Mouse (Mus musculus) adrenal gland, postnatal 25 days (tissue): ENCODE data around the gene Klhl26. TPM values are rescaled to one million over a fixed set of nuclear protein-coding genes. Genes with fewer than 3 reads are reported as not detected.

Source experiments
- DNase-seq: peaks from one replicate; pipeline ENCODE4 v3.0.0; 2021; ENCODE audit warnings: mixed read lengths
- total RNA-seq: library from RNA; stranded (reverse); gene quantifications from 2 replicates; pipeline ENCODE4 v1.2.3, GENCODE M21; 2021

Klhl26 gene
- total RNA-seq, 1 experiment from 2014 or later, result 24.9 TPM

- no peak for DNase-seq
Observed at GRCm38 (mm10) chr8:70501820-70502529, 25.2 kb upstream of the Klhl26 start.

GRCm38 (mm10) chr8:70500386-70501301 is 23.9 kb upstream of the Klhl26 start:
- DNase-seq, result no peak

GRCm38 (mm10) chr8:70495771-70496062 is 18.9 kb upstream of the Klhl26 start:
- DNase-seq, result no peak

GRCm38 (mm10) chr8:70495001-70495770 is 18.4 kb upstream of the Klhl26 start:
- DNase-seq, result no peak

GRCm38 (mm10) chr8:70494416-70494945 is 17.7 kb upstream of the Klhl26 start:
- DNase-seq, result no peak

GRCm38 (mm10) chr8:70493692-70494415 is 17.1 kb upstream of the Klhl26 start:
- no peak for DNase-seq

- DNase-seq, result no peak
Observed at GRCm38 (mm10) chr8:70492664-70493640, 16.2 kb upstream of the Klhl26 start, which contains the start of gene Crlf1. TSS of gene Crlf1 (plus strand) at chr8:70493158.

- no peak for DNase-seq
Observed at GRCm38 (mm10) chr8:70490880-70491495, 14.2 kb upstream of the Klhl26 start.

- DNase-seq, result no peak
Observed at GRCm38 (mm10) chr8:70490061-70490879, 13.5 kb upstream of the Klhl26 start.

GRCm38 (mm10) chr8:70489576-70489975 is 12.8 kb upstream of the Klhl26 start:
- peak; percentile 22 for DNase-seq

GRCm38 (mm10) chr8:70488931-70489470 is 12.2 kb upstream of the Klhl26 start:
- DNase-seq, result no peak

GRCm38 (mm10) chr8:70487993-70488796 is 11.4 kb upstream of the Klhl26 start:
- DNase-seq, result peak; percentile 30

GRCm38 (mm10) chr8:70486941-70487520 is 10.3 kb upstream of the Klhl26 start, which contains the start of gene Tmem59l:
TSS of gene Tmem59l (minus strand) at chr8:70487358.
- DNase-seq, result no peak

- no peak for DNase-seq
Observed at GRCm38 (mm10) chr8:70486191-70486681, 9.5 kb upstream of the Klhl26 start.

GRCm38 (mm10) chr8:70482943-70483342 is 6.2 kb upstream of the Klhl26 start:
- no peak for DNase-seq

- no peak for DNase-seq
Observed at GRCm38 (mm10) chr8:70481908-70482307, 5.1 kb upstream of the Klhl26 start.
